Mouse (Mus musculus) c-Kit-positive CD71-negative TER-119-negative erythroid progenitor cells, embryonic 14.5 days (primary cell): ENCODE results near the gene Cacna1a.
"Not testable (repeated sequence)": the region's sequence is repeated elsewhere in the genome, so short reads cannot be mapped to it uniquely, and the experiment has no call there.

ENCODE experiments used
- DNase-seq: peaks from one replicate; pipeline ENCODE4 v3.0.0-alpha.2; 2013; ENCODE audit warnings: low read depth

The Cacna1a gene

DNA sequence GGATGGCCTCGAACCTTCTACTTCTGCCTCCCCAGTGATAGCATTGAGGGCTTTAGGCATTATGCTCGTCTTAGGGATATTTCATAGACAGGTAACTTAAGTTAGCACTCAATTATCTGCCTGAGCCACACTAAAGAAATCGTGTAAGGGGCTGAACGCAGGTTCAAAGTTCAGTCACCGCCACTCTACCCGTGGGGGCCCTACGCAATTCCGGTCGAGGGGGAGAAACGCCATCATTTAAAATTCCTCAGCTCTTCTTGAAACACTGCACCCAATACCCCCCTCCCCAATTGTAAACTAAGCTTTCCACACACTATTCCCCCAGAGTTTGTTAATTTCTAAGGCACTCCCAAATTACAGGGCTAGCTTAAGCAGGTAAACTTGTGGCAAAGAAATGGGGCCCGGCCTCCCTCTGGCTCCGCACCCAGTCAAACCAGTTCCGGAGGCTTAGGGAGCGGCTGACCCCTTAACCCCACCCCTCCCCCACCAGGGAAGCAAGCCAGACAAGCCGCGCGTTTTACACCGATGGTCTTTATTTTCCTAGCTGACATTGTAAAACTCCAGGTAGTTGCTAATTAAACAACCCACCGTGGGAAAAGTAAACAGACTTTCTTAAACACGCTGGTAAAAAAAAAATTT, 272.7 kb downstream of the Cacna1a start:
- DNase-seq = no peak

DNA sequence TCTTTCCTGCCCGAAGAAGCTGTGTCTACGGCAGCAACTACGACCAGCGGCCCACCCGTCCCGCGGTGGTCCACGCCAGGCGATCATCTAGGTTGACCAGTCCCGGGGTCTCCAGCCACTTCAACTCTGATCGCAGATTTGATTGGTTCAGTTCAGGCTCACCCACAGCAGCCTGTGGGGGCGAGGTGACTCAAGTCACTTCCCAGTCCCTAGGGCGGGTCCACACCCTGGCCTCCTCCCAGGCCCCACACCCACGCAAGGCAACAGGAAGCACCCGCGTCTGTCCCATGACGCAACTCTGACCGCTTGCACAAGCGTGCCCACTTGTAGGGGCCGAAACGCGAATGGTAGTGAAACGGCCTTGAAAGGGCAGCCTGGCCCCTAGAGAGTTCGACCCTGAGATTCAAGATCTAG, 273.2 kb downstream of the Cacna1a start:
- DNase-seq = no peak

DNA sequence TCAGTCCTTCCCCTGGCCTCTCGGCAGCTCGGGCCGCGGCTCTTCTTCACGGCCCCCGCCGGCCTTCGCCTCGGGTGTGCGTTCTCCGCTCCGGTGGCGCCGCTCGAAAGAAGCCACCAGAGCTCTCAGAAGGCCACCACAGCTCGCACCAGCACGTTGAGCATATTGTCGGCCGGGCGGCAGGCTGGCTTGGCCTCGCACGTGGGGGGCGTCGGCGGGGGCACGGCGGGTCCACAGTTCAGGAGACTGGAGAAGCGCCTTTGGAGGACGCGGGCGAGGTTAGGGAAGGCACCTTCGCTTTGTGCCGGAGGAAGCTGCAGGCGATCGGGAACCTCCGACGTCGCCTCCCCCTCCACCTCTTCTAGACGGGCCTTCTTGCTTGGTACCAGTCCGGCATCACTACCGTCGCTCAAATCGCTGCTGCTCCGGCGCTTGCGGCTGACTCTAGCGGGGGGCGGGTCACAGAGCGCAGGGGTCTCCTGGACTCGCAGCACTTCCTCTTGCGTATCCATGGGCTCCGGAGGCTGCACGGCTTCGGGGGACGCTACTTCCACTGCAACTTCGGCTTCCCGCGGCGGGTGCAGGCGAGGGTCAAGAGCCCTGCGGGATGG, 273.8 kb downstream of the Cacna1a start:
- DNase-seq = no peak

DNA sequence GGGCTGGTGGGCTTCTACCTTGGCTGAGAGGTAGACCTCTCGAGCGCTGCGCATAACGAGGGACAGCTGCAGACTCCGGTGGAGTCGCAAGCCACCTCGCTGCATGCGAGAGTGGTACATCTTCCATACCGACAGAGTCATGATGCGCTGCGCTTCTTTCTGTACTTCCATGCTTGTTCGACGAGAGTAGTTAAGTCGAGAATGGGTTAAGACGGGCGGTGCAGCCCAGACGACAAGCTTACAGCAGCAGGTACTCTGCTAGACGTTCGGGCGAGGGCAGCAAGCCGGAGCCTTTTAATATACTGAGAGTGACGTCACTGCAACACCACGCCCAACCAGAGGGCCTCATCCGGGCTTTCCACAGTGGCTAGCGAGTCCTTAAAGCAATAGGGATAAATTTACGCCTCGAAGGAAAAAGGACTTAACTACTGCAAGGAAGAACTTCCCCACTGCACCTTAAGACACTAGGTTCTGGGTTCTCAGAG, 274.4 kb downstream of the Cacna1a start, which contains the start of gene Ier2:
TSS of gene Ier2 (minus strand) at position 272 of the 485 bp plus-strand sequence.
- peak; percentile 91 for DNase-seq

DNA sequence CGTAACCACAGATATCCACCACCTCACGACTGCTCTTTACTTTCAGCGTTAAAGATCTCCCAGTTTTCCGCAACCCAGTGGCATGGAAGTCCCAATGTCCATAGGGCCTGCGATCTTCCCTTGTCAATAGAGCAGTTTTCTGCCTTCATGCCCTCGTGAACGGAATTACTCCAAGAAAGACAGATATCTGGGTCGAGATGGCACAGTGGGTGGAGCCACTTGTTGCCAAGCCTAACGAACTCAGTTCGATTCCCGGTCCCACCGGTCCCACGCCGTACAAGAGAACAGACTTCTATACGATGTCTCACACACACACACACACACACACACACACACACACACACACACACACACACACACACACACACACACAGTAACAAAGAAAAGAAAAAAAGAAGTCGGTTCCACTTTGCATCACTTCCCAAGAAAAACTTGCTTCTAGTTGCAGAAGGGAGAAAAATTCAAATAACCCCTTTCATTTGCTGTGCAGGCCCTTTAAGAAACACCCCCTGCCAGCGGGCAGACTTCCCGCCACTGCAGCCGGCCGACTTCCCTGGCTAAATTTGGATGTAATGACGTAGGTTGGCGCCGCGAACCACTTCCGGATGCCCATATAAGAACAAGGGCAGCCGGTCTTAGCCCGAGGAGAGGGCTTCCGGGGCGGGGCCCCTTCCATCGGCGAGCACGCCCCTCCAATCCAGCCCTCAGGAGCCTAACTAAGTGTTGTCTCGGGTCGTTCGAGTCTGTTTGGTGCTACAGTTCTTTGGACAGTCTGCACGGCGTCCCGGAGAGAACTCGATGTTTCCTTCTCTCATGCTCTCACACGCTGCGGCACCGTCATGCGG, 275.5 kb downstream of the Cacna1a start:
- DNase-seq = peak; percentile 99

DNA sequence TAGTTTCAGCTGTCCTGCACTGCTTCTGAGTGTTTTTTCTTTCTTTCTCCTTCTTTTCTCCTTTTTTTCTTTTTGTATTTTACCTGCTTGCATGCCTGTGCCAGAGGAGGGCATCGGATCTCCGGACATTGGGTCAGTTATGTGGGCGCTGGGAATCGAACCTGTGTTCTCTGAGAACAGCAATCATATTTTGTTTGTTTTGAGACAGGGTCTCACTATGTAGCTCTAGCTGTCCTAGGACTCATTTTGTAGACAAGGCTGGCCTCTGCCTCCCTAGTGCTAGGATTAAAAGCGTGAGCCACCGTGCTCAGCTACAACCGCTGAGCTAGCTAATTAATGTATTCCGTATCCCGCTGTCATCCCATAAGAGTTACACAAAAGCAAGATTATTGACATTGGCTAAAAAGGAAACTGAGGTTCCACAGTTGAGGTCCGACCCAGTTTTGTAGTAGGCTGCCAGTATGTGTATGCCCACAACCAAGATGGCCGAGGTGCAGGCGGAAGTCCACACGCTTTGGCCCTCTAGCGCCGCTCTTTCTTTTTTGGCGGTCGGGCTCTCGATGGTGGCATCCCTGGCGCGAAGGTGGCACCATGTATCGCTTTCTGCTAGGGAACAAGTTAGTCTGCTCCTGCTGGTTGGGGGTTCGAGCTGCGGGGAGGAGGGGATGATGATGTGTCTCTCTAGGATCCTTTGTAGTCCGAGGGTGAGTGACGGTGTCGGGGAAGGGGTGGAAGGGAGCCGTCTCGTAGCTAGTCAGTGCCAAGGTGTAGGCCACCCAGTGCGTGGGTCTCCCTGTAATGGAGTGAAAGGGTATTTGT, 276.5 kb downstream of the Cacna1a start:
- DNase-seq = no peak

DNA sequence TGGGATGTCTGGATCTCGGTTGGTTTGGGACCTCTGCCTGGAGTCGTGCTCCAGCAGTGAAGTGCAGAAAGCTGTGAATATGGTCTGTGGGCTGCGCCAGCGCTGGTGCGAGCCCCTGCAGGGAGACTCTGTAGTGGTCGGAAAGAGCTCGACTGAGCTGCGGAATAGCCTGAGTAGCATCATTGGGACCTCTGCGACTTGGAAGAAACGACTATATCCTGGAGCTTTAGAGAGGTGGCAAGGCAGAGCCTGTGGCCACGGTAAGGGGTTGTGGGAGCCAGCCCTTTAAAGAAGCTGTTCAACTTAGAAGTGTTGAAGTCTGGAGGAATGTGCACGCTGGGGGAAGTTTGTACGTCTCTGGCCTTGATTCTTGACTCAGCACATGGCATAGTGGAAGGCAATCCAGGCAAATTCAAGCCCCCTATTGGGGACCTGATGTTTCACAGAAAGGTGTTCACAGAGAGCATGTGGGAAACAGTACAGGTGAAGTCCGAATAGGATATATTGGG, 277.2 kb downstream of the Cacna1a start:
- no peak for DNase-seq

DNA sequence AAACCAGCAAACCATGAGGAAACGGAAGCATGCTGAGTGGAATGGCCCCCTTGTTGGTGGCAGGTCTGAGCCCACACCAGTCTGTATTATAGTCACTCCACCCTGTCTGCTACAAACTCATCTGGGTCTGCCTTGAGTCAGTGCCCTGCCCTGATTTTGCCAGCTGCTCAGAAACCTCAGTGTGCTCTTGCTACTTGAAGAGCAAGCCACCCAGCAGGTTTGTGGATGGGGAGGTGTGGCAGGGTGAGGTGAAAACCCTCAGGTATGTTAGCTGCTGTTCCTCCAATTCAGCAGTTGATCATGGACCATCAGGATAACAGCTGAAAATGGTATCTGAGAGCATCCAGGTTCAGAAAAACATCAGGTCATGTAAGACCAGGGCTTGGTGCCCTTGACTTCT, 279.8 kb downstream of the Cacna1a start:
- DNase-seq = no peak

DNA sequence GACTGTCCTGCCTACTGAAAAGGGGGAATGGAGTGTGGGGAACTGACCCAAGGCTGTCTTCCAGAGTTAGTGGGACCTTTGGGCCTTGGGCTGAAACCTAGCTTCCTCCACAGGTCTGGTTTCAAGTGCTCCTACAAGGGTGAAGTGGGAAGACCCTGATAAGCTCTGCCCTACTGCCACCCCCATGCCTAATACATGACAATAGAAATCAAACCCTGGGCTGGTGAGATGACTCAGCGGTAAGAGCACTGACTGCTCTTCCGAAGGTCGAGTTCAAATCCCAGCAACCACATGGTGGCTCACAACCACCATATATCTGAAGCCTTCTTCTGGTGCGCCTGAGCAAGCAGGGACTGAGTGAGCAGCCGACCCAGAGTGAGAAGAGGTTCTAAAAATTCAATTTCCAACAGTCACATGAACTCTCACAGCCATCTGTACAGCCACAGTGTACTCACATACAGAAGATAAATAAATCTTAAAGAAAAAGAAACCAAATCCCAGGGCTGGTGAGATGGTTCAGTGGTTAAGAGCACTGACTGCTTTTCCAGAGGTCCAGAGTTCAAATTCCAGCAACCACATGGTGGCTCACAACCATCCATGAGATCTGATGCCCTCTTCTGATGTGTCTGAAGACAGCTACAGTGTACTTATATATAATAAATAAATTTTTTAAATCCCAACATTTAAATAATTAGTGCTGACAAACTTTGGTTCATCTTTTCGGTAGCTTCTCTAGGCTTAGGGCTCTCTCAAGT, 280.7 kb downstream of the Cacna1a start:
- no peak for DNase-seq

DNA sequence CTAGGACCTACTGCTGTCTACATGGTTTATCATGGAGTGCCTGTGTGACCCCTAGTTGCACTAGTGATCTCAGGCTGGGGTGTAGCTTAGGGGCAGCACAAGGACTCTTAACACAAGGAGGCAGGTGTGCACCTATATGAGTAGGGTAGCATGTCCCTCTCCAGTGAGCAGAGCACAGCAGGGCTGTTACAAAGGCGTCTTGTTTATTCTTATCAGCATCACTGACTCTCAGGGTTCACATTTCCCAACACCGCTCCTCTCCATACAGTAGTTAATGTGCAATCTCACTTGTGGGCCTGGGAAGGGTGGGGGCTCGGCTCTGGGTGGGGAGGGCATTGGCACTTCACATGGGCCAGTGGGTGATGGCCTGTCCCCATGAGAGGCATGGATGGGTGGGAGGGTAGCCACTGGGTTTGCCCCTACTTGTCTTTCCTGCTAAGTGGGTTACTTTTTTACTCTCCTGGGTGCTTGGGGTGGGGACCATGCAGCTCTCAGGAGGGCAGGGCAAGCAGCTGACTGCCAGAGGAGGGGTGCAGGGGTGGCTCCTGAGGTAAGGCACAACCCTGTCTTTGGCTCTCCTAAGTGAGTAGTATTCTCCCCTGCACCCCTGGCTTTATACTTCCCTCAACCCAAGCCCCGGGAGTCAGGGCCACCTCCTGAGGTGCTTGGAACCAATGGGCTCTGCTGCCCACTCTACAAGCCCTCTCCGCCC, 282.2 kb downstream of the Cacna1a start:
- DNase-seq = not testable (repeated sequence)

DNA sequence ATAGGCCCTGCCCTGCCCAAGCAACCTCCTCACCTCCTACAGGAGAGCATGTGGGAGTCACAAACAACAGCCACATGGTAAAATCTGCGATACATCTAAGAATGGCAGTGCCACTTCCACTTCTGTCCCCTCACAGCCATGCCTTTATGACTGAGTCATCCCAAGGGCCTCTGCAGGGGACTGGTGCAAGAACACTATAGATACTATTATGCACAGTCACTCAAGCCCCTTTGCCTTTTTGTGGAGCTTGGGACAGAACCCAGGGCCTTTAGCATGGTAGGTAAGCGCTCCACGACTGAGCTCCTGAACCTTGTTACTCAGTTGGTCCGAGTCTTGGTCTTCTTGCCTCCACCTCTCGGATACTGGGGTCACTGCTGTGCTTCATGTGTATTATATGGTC, 289.1 kb downstream of the Cacna1a start:
- no peak for DNase-seq

DNA sequence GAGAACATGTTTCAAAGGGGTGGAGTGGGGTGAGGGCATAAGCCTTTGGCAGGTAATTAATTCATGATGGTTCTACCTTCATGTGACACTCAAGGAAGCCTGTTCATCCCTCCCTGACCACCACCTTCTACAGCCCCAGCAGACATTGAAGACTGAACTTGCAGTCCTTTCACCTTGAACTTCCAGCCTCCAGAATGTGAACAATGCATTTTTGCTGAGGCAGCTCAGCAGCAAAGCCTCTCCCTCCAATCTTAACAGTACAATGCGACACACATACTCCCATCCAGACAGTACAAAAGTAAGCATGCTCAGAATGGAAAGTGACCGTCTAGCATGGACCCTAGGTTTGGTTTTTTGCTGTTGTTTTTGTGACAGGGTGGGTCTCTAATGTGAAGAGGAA, 293.2 kb downstream of the Cacna1a start:
- DNase-seq = no peak

DNA sequence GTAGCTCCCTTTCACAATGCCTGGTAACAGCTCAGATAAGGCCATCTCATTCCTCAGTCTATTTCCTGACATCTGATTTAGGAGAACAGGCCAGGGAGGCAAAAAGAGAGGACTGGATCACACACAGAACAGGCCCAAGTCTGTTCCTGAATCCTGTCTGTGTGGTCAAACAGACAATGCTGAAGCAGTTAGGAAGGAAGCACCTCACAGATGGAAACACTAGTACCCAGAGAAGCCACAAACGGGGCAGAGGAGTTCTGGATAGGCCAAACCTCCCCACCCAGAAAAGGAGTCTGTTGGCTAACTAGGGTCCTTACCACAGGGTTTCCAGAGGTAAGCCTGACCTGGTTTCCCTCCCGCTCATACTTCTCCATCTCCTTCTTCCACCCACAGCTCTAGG, 294.0 kb downstream of the Cacna1a start:
- DNase-seq = no peak

DNA sequence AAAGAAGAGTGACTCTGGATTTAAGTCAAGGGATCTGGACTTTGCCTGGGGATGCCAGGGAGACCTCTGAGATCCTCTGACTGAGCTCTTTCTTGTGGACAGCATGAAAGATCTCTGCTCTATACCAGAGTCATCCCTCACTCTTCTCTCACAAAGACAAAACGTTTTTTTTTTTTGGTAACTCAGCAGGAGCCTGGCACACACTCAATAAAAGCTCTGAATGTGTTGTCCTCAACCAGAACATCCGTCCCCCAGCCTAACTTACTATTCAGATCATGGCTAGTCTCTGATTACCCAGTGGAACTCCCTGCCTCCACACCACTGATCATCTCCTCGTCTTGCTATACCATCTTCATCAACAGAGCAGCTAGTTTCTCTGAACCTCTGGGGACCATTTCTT, 296.3 kb downstream of the Cacna1a start:
- no peak for DNase-seq

DNA sequence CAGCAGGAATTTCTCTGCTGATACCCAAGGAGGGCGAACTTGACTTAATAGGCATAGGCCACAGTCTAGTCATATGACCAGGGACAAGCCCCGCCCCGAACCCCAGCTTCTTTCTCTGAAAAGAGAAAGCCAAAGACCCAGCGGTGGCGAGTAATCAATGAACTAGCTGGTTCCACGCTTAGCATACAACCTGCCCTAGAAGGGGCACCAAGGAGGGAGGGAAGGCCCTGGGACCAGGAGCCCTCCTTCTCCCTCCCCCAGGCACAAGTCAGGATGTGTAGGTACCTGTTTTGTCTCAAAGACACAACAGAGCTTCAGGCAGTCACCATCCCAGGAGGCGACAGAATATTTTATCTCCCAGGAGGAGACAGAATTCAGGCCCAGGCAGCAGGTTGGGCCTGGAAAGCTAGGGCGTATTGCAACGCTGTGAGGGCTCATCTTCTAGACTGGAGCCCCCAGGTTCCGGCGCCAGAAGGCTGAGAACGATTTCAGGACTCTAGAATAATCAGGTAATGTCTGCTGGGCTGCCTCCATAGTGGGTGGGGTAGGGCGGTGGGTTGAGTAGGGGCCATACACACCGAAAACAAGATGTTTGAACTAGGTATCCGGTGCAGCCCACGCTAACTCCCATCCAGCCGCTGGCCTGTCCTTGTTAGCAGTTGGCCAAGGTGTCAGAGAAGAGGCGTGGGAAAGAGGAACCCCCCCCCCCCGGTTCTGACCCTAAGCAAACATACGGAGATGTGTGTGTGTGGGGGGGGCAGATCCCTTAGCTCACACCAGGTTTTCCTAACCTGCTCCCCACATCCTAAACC, 298.2 kb downstream of the Cacna1a start, which contains the start of gene Trmt1:
TSS of gene Trmt1 (plus strand) at position 117 of the 812 bp plus-strand sequence.
- peak; percentile 55 for DNase-seq

DNA sequence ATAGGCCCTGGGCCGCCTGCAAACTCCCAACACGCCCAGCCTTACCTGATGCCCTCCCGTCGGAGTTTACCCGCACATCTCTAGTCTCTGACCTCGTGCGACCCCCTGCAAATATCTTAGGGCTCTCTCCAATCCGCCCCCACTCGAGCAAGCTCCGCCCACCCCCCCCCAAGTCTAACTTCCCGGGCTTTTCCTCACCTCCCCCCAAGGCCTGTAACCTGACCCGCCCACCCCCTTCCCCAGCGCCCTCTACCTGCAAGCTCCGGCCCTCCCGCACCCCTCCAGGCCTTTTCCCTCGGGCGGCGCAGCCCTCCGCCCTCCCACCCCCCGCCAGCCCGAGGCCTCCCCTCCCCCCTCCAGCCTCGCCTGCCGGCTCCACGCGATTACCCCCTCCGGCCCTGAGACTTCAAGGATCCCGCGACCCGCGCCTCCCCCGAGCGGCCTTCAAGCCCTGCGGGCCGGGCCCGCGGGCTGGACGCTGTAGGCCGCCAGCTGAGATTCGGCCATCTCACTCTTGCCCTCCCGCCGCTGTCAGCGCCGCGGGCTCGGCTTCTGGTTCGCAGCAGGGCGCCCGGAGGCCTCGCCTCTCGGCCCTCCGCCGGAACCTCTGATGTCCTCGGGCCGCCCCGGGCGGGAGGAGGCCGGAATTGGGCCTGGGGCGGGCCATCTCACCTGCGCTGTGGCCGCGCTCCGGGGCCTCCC, 298.9 kb downstream of the Cacna1a start:
- DNase-seq = no peak

DNA sequence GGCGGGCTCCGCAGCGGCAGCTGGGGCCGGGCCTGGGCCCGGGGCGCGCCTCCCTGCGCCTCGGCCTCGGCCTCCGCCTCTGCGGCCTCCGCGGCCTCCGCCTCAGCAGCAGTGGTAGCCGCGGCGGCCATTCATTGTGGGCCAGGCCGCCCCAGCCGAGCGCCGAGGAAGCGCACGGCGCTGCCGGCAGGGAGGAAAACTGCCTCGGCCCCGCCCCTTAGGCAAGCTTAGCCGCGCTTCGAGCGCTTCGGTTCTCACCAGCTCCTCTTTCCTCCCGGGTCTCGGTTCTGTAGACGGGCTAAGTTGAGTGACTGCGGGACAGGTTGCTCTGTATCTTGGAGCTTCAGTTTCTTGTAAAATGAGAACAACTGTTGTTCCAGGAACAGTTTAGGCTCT, 299.5 kb downstream of the Cacna1a start, which contains the start of gene Nacc1:
TSS of gene Nacc1 (minus strand) at position 158 of the 396 bp plus-strand sequence.
- no peak for DNase-seq

DNA sequence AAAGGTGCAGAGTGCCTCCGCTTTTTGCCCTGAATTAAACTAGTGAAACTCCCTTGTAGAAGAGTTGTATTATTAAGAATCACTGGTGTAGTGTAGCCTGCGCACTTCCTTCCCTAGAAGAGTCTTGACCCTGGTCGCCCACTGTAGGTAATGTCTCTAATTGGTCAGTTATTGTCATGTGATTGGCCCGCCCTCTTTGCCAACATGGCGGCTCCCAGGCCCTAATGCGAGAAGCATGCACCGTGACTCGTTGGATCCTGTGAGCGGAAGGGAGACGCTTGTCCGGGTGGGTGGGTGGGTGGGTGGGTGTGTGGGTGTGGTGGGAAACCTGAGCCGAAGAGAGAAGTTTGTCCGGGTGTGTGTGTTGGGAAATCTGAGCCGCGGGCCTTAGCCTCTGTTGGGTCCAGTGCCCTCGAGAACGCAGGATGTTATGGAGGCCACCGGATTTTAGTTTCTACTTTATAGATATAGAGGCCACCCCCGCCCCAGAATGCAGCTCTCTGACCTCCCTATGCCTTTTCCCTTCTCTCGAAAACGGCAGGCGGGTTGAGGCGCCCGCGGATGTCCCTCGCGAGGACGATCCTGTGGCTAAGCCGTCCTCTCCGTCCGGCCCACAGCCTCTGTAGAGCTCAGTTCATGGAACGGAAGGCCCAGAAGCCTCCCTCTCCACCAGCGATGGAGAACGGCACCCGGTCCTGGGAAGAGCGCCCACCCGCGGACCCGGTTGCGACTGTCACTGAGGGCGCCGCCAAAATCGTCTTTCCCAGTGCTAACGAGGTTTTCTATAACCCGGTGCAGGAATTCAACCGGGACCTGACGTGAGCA, 301.1 kb downstream of the Cacna1a start:
- DNase-seq = peak; percentile 91
